Mouse (Mus musculus): ENCODE measurements around the gene Gjd3.
A peak's percentile ranks its signal among the peaks of the same experiment; 100 is the strongest.
"Not testable (repeated sequence)": the region's sequence is repeated elsewhere in the genome, so short reads cannot be mapped to it uniquely, and the experiment has no call there.

The Gjd3 gene

DNA sequence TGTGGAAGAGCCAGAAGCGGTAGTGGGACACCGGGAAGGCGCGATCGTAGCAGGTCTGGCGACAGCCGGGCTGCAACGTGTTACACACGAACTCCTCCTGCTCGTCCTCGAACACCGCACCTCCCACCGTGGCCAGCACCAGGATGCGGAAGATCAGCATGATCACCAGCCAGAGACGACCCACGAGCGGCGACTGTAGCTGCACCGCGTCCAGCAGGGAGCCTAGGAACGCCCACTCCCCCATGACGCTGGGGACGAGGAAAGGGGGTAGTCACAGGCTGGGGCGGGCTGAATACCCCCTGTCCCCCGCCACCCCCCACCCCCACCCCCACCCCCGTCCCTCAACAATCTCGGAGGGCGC lies at the start of gene Gjd3:
TSS of gene Gjd3 (minus strand) at position 244 of the 361 bp plus-strand sequence.
- DNase-seq, result no peak

DNA sequence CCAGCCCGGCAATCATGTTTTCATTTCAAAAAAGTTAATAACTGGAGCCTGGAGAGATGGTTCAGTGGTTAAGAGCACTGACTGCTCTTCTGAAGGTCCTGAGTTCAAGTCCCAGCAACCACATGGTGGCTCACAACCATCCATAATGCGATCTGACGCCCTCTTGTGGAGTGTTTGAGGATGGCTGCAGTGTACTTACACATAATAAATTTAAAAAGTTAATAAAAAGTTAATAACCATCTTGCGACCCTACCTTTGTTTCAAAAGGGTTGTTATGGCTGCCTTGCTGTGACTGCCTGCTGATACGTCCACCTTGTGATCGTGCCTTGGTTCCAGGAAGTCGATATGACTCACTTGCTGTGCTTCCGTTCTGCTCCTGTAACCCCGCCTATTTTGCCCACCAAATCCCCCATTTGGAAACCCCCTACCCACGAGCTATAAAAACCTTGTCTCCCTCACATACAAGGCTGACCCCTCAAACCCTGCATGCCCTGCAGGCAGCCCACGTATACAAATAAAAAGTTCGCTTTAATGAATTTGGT lies 44.2 kb upstream of the Gjd3 start:
- DNase-seq, result no peak

DNA sequence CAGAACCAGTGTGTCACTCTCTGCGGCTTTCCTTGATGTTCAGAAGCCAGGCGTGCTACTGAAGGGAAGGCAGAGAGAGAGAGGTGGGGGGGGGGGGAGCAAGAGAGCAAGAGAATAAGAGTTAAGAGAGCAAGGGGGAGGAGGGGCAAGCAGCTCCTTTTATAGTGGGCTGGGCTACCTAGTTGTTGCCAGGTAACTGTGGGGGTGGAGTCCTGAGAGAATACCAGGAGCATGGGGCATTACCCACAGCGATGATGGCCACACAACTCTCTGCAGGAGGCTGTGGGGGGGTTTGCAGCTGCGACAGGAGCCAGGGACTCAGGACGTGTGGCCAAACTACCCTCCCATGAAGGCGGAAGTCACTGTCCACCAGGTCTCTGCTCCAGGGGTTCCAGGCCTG lies 43.1 kb upstream of the Gjd3 start:
- no peak for DNase-seq

DNA sequence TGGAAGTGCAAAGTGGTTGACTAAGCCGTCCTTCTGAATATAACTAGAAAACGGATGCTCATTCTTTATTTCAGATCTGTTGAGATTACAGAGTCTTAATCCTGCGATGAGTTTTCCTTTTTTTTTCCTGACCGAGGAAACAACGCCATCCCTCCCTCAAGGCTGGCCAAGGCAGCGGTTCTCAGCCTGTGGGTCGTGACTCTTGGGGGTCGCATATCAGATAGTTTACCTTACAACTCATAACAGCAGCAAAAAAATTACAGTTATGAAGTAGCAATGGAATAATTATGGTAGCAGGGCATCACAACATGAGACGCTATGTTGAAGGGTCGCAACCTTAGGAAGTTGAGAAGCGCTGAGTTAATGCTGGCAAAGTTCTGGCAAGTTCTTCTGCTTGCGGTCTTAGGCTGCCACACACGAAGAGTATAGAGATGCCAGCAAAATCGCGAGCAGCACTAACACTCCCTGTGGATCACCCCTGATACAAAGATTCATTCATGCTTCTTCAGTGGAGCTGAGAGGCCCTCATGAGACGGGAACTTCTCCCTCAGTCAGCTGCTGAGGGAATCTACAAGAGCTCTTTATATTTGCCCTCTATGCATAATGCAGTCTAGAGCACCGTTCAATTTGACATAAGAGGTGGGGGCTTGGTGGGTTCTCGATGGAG lies 41.8 kb upstream of the Gjd3 start:
- no peak for DNase-seq

DNA sequence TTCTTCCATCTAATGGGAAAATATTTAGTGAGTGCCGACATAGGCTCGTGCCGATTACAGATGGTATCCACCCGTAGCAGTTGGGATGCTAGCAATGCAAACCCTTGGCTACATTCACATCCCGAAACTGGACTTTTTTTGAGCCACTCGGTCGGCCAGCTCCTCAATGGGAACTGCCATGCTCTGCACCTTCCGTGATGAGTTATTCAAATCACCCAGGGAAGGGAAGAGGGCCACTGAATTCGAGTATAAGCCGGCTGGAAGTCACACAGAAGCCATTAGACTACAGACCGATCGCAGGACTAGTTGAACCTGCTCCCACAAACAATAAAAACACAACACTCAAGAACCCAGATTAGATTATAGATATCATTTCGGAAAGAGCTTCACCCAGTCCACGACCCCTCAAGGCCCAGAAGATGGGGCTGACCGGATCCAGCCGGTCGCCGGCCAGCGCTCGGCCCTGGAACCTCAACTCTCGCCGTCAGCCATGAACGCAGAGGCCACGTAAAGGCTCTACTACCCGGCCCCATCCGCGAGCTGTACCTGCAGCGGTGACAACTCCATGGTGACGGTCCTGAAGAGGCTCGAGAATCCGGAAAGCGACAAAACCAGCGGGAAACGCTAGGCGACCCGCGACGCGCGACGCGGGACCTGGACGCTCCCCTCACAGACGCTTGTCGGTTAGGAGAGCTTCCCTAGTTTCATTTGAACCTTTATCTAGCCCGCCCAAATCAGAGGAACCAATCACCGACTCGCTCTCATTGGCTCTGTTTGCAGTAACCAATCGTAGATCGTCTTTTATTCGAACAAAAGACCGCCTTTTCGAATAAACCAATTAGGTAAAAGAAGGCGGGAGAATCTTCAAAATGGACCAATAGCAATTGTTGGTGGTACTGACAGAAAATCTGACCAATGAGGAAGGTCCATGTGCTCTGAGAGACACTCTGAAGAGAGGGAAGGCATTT lies 41.0 kb upstream of the Gjd3 start, which contains the start of gene Top2a:
TSS of gene Top2a (minus strand) at position 690 of the 968 bp plus-strand sequence.
- peak; percentile 98 for DNase-seq

DNA sequence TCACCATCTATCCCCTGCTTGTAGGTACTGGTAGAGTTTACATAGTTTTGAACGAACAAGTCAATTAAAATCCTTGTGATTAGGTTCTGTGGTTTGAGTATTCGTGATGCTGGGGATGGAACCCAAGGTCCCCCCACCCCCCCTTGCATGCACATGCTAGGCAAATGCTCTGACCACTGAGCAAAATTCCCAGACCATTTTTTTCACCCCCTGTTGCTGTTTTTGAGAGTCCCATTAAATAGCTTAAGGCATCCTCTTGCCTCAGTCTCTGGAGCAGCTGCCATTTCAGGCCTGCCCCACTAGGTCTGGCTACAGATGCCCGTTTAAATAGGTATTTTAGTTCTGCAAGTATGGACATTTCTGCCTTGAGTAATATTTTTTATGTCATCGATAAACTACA lies 40.3 kb upstream of the Gjd3 start:
- DNase-seq, result no peak

DNA sequence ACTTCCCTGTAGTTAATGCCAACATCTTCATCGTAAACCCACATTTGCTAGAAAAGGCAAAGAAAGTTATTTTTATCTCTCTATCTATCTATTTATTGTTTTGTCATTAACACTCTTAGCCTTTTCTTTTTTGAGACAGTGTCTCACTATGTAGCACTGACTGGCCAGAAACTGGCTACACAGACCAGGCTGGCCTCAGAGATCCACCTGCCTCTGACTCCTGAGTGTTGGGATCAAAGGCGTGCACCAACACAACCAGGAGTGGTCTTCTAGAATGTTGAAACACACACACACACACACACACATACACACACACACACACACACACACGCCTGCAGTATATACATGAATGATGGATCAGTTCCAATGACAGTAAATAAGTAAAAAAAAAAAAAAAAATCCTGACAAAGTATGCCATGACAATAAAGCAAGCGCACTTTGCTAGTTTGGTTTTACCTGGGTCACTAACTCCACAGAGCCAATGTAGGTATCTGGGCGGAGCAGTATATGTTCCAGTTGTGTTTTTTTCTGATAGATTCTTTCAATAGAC lies 39.6 kb upstream of the Gjd3 start:
- no peak for DNase-seq

DNA sequence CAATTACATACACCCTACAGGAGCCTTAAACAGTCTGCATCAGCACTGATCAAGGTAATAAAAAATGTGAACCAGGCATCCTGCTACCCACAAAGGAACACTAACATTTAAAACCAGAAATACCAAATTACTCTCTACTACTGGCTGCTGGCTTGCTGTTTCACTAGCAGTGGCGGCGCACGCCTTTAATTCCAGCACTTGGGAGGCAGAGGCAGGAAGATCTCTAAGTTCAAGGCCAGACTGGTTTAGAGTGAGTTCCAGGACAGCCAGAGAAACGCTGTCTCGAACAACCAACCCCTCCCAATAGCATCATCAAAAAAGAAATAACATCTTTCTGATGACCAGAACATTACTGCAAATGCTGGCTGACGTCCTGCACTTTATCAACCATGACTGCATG lies 37.0 kb upstream of the Gjd3 start:
- DNase-seq, result no peak

DNA sequence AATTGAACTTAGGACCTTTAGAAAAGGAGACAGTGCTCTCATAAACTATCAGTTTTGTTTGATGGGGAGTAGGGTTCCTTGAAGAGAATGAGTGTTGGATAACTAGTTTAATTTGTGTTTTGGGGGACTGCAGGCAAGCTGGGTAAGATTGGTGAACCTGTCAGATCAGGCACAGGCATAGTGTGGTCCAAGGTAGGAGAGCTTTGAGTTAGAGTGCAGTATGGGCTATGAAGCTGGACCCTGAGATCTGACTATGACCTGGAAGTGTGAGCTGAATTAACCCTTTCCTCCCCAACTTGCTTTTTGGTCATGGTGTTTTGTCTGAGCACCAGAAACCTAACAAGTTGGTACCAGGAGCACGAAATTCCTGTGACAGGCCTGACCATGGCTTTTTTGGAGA lies 31.0 kb upstream of the Gjd3 start:
- no peak for DNase-seq

DNA sequence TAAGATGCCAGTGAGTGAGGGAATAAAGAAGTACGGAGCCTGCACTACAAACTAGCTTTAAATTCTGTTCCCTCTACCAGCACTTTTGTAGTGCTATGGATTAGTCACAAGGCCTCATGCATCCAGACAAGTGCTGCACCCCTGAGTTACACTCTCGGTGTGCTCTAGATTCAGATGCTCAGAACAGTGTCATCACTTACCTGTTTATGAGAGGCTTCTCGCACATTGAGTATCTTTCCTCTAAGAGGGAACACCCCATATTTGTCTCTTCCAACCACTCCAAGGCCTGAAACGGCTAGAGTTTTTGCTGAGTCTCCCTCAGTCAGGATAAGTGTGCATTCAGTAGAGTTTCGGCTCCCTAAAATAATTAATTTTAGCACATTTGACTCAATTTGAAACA lies 27.9 kb upstream of the Gjd3 start:
- no peak for DNase-seq

DNA sequence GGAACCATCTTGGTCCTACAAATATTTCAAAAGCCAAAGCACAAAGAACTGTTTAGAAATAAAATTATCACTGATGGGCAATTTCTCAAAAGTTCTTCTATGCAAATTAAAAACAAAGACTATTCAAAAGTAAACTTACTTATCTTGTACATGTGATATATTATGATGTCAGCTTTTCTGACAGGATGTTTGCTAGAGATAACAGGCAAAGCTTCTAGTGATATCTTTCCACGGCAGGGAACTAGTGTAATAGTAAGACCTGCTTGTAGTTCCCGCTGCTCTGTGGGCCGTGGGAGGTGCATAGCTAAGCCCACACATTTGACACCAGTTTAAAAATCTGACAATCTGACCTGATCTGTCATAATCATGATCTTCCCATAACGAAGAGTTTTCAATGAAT lies 27.3 kb upstream of the Gjd3 start:
- DNase-seq, result no peak

DNA sequence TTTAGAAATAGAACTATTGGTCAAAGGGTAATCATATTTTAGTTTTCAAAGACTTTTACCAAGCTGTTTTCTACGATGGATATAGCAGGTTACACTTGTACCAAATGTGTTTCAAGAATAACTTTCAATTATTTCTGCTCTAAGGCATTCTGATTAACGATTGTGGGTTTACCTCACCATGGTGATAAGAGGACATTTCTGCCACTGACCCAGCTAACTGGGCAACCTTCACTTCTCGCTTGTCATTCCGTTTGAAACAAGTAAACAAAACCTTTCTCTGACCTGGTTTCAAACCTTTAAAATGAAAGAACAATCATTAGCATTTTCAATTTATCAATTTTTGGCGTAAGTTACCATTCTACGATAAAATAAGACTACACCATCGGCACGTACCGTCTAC lies 24.0 kb upstream of the Gjd3 start:
- DNase-seq, result no peak

DNA sequence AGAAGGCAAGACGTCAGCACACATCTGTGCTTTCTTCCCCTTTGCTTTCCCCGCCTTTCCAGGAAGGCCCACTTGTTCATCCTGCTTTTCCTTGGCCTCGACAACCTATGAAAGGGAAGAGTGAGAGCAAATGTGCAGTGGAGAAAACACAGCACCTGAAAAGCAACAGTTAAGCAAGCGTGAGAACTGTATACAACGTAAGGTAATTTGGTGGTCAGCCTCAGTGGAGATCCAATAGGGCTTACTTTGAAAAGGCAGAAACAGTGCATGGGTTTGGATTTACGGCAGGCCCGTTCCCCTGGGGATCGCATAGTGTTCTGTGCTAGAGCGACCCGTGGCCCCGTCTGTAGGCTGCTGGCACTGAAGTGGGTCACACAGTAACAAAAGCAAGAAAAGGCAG lies 16.4 kb upstream of the Gjd3 start:
- no peak for DNase-seq

DNA sequence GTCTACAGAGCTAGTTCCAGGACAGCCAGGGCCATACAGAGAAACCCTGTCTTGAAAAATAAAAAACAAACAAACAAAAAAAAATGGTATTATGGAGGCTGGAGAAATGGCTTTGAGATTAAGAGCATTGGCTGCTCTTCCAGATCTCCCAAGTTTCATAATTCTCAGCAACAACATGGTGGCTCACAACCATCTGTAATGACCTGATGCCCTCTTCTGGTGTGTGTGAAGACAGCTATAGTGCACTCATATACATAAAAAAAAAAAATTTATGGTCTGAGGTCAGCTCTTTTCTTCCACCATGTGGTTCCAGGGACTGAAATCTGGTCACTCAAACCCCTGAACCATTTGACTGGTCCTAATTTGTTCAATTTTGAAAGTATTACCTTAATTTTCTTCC lies 16.0 kb upstream of the Gjd3 start:
- peak; percentile 23 for DNase-seq

DNA sequence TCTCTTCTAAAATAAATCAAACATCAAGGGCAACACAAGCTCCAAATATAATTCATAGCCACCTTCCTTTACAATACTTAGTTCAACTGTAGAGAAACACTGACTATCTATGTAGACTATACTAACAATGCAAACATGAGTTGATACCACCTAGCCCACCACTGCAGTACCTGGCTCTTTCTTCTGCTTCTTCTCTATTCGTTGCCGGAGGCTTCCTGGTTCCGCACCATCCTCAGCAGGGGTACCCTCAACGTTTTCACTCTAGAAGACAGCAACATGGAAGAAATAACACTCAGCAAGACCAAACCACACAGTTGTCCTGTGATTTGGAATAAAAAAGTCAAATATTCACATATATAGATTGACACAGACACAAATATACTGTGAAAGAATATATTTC lies 14.8 kb upstream of the Gjd3 start:
- DNase-seq, result no peak

DNA sequence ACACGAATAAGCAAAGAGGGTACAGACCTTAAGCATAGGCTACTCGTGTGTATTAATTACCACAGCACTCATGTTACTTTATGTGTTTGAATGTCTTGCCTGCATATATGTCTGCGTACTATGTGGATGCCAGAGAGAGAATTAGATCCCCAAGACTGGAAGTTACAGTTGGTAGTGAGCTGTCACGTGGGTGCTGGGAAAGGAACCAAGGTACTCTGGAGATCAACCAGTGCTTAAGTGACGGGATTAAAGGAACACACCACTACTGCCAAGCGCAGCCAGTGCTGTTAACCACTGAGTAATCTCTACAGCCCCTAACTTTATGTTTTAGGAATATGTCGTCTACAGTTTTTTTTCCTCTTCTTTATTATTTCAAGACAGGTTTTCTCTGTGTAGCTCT lies 13.2 kb upstream of the Gjd3 start:
- DNase-seq, result no peak

DNA sequence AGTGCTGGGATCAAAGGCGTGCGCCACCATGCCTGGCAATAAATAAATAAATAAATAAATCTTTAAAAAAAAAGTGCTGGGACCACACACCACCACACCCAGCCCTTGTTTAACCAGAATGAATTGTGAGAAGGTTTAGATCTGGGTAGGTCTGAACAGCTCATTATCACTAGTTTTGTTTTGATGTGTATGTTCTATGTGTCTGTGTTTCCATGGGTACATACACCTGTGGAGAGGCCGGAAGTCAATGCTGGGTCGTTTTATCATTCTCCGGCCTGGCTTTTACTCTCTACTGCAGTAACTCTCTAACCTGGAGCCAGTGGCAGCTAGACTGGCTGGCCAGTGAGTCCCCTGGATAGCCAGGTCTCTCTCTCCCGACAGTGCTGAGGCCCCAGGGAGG lies 8.1 kb upstream of the Gjd3 start:
- no peak for DNase-seq

DNA sequence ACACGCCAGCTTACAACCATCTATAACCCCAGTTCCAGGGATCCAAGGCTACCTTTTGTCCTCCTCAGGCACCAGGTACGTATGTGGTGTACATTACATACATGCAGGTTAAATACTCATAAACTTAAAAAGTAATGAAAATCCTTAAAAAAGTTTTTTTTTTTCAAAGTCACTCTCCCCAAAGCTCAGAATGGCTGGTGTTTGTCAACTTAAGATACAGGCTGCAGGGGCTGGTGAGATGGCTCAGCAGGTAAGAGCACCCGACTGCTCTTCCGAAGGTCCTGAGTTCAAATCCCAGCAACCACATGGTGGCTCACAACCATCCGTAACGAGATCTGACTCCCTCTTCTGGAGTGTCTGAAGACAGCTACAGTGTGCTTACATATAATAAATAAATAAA lies 5.4 kb upstream of the Gjd3 start:
- DNase-seq, result not testable (repeated sequence)

DNA sequence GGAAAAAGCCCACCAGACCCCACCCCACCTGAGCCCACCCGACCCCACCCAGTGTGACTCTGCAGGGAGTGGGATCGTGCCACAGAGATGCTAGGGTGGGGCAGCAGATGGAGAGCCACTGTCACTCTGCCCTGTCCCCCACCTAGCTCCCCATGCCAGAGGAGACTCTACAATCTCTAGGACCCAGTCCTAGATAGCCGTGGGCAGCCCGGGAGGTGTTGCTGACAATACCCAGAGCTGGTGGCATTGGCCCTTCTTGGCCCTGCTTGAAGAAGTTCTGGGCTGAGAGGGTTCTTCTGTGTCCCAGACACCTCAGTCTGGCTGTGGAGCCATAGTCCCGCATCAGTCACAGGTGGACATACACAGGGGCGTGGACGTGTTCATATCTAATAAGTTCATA lies 2.7 kb upstream of the Gjd3 start:
- no peak for DNase-seq

DNA sequence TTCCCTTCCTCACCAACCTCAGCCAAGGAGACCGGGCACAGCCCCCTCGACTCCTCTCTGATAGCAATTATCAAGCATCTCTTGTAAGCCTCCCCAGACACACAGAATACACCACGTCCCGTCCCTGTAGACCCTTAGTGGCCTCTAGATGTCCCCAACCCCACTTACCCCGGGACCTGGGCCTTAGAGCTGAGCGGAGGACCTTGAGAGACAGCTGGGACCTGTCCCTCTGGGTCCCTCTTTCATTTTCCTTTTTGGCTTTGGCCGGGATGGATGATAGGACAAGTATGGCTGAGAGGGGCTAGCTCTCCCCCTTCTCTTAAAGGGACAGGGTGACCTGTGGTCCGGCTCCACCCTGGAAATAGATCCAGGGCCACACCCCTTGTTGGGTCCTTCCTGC lies 735 bp upstream of the Gjd3 start:
- DNase-seq, result no peak

DNA sequence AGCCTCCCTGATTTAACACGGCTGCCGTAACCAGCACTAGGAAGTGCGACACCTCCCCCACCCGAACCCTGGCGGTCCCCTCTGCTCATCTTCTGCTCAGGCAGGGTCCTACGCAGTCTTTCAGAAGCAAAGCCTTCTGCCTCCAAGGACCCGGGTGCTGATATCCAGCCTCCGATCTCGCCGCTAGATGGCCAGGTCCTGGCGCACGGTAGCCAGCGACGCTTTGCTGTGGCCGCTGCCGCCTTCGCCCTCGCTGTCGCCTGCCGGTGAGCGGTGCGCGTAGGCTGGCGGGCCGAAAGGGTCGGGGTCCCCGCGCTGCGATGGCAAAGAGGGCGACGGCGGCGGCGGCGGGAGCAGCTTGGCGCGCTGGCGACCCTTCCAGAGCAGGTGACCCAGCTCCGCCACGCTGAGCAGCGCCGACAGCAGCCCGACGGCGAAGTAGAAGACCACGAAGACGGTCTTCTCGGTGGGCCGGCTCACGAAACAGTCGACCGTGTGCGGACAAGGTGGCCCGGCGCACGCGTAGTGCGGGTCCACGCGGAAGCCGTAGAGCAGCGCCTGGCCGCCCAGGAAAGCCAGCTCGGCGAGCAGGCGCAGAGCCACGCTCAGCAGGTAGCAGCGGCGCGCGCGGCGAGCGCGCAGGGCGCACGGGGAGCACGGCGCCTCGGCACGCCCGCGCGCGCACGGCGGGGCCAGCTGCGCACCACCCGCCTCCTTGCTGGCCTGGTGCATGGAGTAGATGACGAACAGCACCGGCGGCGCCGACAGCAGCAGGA lies 631 bp downstream of the Gjd3 start:
- DNase-seq, result peak; percentile 71

DNA sequence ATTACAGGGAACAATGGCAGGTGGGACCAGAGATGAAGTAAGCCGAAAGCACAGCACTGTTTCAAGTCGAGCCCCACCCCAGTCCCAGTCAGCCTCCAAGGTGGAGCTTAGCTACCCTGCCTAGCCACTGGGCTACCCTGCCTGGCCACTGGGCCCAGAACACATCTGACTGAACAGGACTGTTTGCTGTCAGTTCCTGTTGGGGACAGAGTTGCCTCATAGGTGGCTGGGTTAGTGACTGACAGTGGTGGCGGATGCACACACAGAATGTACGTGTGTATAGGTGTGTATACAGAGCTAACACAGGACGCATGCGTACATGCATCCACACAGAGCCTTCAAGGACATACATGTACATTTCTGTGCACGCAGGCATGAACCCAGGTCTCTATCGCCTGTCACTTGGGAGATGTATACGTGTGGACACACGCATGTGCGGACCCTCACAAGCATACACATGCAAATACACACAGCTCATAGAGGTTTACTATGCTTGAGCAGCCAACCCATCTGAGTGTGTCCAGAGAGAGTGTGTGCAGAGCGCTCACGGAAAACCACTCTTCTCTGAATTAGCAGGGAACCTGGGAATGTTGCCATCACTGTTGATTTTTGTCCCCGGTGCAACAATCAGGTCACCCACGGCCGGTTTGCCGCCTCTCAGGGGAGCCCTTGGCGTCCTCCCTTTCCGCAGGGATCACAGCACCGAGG lies 1.4 kb downstream of the Gjd3 start:
- no peak for DNase-seq

Data from lung, postnatal 36 days (tissue).